Mouse (Mus musculus) erythroblast, embryonic 14.5 days (primary cell): ENCODE measurements around the gene Slc2a3.

Experiments used
- GATA1 ChIP-seq: IDR thresholded peaks from 2 replicates; pipeline ENCODE4 v1.6.1; 2012; ENCODE audit warnings: low read length, inconsistent platforms, mixed read lengths
- TAL1 ChIP-seq: IDR thresholded peaks from 3 replicates; pipeline ENCODE4 v1.6.1; 2012; ENCODE audit warnings: low read length, inconsistent platforms, mixed read lengths

- TF ChIP-seq GATA1 (no peak), TAL1 (no peak)
Measured at GRCm38 (mm10) chr6:122836974-122837373, 35.5 kb upstream of the Slc2a3 start.
